Mouse (Mus musculus) embryo, embryonic 10.5 days (tissue): ENCODE measurements around the gene Bcas3.

Source experiments
- DNase-seq: peaks from one replicate; pipeline ENCODE4 v3.0.0-alpha.2; 2015; ENCODE audit warnings: low spot score

The Bcas3 gene

GRCm38 (mm10) chr11:85754631-85755502 lies 401.9 kb downstream of the Bcas3 start:
- DNase-seq: no peak

- DNase-seq: no peak
These were observed 402.6 kb downstream of the Bcas3 start for GRCm38 (mm10) chr11:85755503-85756044.

- DNase-seq: no peak
These were observed 405.9 kb downstream of the Bcas3 start for GRCm38 (mm10) chr11:85758891-85759290.

- no peak for DNase-seq
These were observed 406.9 kb downstream of the Bcas3 start for GRCm38 (mm10) chr11:85759634-85760439.

- no peak for DNase-seq
These were observed 407.6 kb downstream of the Bcas3 start for GRCm38 (mm10) chr11:85760486-85761141.

- DNase-seq: no peak
These were observed 408.2 kb downstream of the Bcas3 start for GRCm38 (mm10) chr11:85761170-85761569.

- DNase-seq: no peak
These were observed 410.7 kb downstream of the Bcas3 start for GRCm38 (mm10) chr11:85763655-85764054.

GRCm38 (mm10) chr11:85766106-85766723 lies 413.2 kb downstream of the Bcas3 start:
- DNase-seq: peak; percentile 62

GRCm38 (mm10) chr11:85766811-85767210 lies 413.8 kb downstream of the Bcas3 start:
- no peak for DNase-seq

GRCm38 (mm10) chr11:85769740-85770139 lies 416.8 kb downstream of the Bcas3 start:
- no peak for DNase-seq

- no peak for DNase-seq
These were observed 420.4 kb downstream of the Bcas3 start for GRCm38 (mm10) chr11:85773391-85773790.

- no peak for DNase-seq
These were observed 421.7 kb downstream of the Bcas3 start for GRCm38 (mm10) chr11:85774707-85775106.

GRCm38 (mm10) chr11:85775492-85775891 lies 422.5 kb downstream of the Bcas3 start:
- DNase-seq: no peak

GRCm38 (mm10) chr11:85776861-85777360 lies 423.9 kb downstream of the Bcas3 start:
- DNase-seq: no peak

- no peak for DNase-seq
These were observed 425.0 kb downstream of the Bcas3 start for GRCm38 (mm10) chr11:85777950-85778349.

GRCm38 (mm10) chr11:85780303-85780702 lies 427.3 kb downstream of the Bcas3 start:
- DNase-seq: no peak

- DNase-seq: peak; percentile 48
These were observed 433.2 kb downstream of the Bcas3 start for GRCm38 (mm10) chr11:85786113-85786718.

GRCm38 (mm10) chr11:85789750-85790149 lies 436.8 kb downstream of the Bcas3 start:
- DNase-seq: no peak

- no peak for DNase-seq
These were observed 437.3 kb downstream of the Bcas3 start for GRCm38 (mm10) chr11:85790267-85790666.

GRCm38 (mm10) chr11:85791212-85791611 lies 438.2 kb downstream of the Bcas3 start:
- DNase-seq: no peak
